Mouse (Mus musculus) heart, embryonic 16.5 days (tissue): ENCODE results near the gene Zfpl1. TPM values are rescaled to one million over a fixed set of nuclear protein-coding genes. Genes with fewer than 3 reads are reported as not detected.
A peak's percentile ranks its signal among the peaks of the same experiment; 100 is the strongest.

ENCODE experiments used
- ATAC-seq: fragments of 200-750 bp; cut with Nextera tagmentation; replicated peaks from 2 replicates; pipeline ENCODE4 v1.8.0; 2017; ENCODE audit warnings: moderate number of reproducible peaks; ENCODE audit not compliant: insufficient read depth, low FRiP score; ENCODE audit errors: extremely low read depth
- H3K27ac ChIP-seq: fragments of 300-500 bp; sonication (generic); 2 replicates; pipeline ENCODE4 v1.5.1; 2014; ENCODE audit warnings: mild to moderate bottlenecking, low read length, control low read depth, moderate library complexity
- H3K27me3 ChIP-seq: fragments of 300-500 bp; sonication (generic); 2 replicates; pipeline ENCODE4 v1.6.1; 2014; ENCODE audit warnings: low read length, mixed read lengths; ENCODE audit not compliant: control insufficient read depth, insufficient read depth
- H3K36me3 ChIP-seq: fragments of 300-500 bp; sonication (generic); 2 replicates; pipeline ENCODE4 v1.6.1; 2014; ENCODE audit not compliant: control insufficient read depth, insufficient read depth
- H3K4me1 ChIP-seq: fragments of 300-500 bp; sonication (generic); 2 replicates; pipeline ENCODE4 v1.6.1; 2014; ENCODE audit warnings: low read length, mixed read lengths; ENCODE audit not compliant: control insufficient read depth, insufficient read depth
- H3K4me2 ChIP-seq: fragments of 300-500 bp; sonication (generic); 2 replicates; pipeline ENCODE4 v1.6.1; 2014; ENCODE audit warnings: low read depth, mild to moderate bottlenecking, control low read depth, low read length
- H3K4me3 ChIP-seq: fragments of 300-500 bp; sonication (generic); 2 replicates; pipeline ENCODE4 v1.5.1; 2014; ENCODE audit warnings: mild to moderate bottlenecking, control low read depth, low read length
- H3K9ac ChIP-seq: fragments of 300-500 bp; sonication (generic); 2 replicates; pipeline ENCODE4 v1.6.1; 2014; ENCODE audit warnings: low read length, control low read depth
- H3K9me3 ChIP-seq: fragments of 300-500 bp; sonication (generic); replicated peaks from 2 replicates; pipeline ENCODE4 v1.6.1; 2016; ENCODE audit warnings: low read length; ENCODE audit not compliant: control insufficient read depth
- WGBS: fragments of 180-500 bp; shearing (Covaris S2); extraction: QIAGEN DNeasy Blood & Tissue Kit; methylation state at CpG from one replicate; pipeline ENCODE4 v1.1.7; 2014; 5-methylcytosine and 5-hydroxymethylcytosine counted together
- polyA plus RNA-seq: library from polyadenylated mRNA; unstranded; fragments of >200 nt; fragmentation: Nextera tagmentation; extraction: Ambion mirVana; gene quantifications from 2 replicates; pipeline ENCODE4 v1.2.1, GENCODE M21; 2015

Zfpl1 gene
- polyA plus RNA-seq, 1 experiment from 2014 or later = 46.1 TPM

DNA sequence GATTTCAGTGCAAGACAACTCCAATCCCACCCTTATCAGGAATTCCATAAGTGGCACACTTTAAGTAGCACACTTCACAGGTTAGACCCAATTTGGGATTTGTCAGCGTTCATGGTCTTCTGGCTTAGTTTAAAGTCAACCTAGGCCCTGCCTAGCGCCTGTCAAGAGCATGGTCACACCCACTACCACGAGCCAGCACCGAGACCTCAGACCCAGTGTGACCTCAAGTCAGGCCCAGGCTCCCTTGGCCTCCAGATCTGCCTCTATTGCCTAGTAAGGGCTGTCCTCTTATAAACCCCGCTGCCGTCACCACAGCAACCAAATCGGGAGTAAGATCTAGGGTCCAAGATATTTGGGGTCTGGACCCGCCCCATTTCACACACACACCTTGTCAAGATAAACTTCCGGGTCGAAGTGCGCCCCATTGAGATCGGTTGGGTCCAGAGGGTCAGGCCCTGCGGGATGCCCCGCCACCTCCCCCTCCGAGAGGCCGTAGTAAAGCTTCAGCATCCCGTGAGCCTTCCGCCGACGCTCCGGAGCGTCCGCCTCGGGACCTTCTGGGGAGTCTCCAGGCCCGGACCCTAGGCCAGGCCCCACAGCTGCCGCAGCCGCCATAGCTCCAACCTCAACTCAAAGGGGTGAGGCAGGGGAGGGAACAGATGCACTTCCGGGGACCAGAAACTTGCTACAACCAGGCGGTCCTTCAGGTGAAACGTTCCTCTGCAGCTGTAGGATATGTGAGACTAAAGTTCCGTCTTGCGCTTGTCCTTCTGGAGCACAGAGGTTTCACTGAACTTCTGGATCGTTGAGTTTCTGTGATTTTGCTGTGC is 8.0 kb downstream of the Zfpl1 start, which contains the start of gene Vps51:
Gene Vps51 (minus strand): TSS at position 668 of the 830 bp plus-strand sequence.
- H3K9me3 ChIP-seq = no peaks in the 10 kb centered on the region
- H3K4me1 ChIP-seq = peaks cover 7% of the 10 kb centered on the region
- ATAC-seq = peak; percentile 81
- peak within 1 kb of the TSS; percentile 96 for H3K4me2 ChIP-seq
- no peaks in the 10 kb centered on the region for H3K27me3 ChIP-seq
- under 1% methylated on average over 33 of the region's 33 CpGs for WGBS
- H3K36me3 ChIP-seq = peaks cover 16% of the 10 kb centered on the region
- peak within 1 kb of the TSS; percentile 86 for H3K9ac ChIP-seq
- H3K4me3 ChIP-seq = peak within 1 kb of the TSS; percentile 84
- H3K27ac ChIP-seq = peak within 1 kb of the TSS; percentile 78

DNA sequence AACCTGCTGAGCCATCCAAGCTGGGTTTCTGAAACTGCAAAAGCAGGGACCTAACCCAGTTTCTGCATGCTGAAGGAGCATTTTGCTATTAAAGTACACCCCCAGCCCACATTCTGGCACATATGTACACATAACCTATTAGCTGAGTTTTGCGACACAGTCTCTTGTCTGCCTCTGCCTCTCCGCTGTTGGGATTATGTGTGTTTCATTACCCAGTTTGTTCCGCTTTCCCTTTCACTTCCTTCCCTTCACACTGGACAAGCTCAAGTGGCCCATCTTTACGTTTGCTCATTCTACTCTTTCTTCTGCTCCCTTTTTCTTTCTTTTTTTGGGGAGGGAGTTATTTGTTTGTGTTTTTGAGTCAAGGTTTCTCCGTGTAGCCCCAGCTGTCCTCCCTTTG is 10.9 kb downstream of the Zfpl1 start:
- H3K9me3 ChIP-seq = no peaks in the 10 kb centered on the region
- H3K27ac ChIP-seq = no peak overlapping the region
- ATAC-seq = no peak
- no peak overlapping the region for H3K4me2 ChIP-seq
- peaks cover 25% of the 10 kb centered on the region for H3K36me3 ChIP-seq
- 94% methylated on average over 5 of the region's 5 CpGs for WGBS
- peaks cover 7% of the 10 kb centered on the region for H3K4me1 ChIP-seq
- no peaks in the 10 kb centered on the region for H3K27me3 ChIP-seq
- H3K9ac ChIP-seq = no peak overlapping the region
- no peak overlapping the region for H3K4me3 ChIP-seq

DNA sequence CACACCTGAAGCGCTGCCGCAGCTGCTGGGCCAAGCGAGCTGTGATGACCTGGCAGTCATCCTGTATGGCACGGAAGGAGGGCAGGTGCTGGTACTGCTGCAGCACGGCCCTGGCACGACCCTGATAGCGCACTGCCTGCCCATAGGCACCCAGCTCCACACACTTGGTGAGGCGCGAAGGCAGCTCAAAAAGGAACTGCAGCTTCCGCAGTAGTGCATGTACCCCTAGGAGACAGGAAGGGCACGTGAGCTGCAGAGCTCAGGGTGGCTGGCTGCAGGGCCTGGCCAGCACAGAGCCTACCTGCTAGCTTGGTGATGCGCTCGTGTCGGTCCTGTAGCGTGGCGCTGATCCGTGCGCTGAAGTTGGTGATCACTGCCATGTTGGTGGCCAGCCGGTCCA is 13.5 kb downstream of the Zfpl1 start:
- Histone ChIP-seq H3K27ac (no peak overlapping the region), H3K36me3 (peaks cover 25% of the 10 kb centered on the region), H3K4me3 (no peak overlapping the region), H3K9me3 (no peaks in the 10 kb centered on the region), H3K4me2 (no peak overlapping the region), H3K27me3 (no peaks in the 10 kb centered on the region), H3K4me1 (peaks cover 18% of the 10 kb centered on the region), H3K9ac (no peak overlapping the region)
- ATAC-seq = no peak
- 91% methylated on average over 19 of the region's 19 CpGs for WGBS

DNA sequence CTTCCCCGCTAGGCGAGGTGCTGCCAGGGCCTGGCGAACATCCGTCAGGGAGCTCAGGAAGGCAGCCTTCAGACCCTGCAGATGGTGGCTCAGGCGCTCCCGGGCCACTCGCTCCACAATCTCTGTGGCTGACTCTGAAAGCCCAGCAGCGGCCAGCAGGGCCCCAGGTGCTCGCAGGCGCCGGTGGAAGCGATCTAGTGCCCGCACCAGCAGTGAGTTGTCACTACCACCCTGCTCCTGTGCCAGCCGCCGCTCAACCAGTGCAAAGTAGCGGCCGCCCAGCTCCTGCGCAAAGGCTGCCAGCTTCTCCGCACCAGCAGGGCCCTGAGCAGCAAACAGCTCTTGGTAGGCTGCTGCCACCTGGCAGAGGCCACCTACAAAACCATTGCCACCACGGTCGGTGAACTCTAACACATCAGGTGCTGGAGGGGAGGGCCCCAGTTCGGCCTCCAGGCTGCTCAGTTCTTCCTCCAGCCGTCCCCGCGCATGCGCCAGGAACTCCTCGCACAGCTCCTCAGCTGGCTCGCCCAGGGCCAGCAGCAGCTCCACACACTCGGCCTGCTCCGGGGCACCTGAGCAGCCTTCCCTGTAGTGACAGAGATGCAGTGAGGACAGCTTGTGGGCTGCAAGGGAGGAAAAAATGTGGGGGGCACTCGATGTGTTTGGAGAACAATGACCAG is 14.0 kb downstream of the Zfpl1 start:
- Histone ChIP-seq H3K4me1 (peaks cover 14% of the 10 kb centered on the region), H3K9ac (no peak overlapping the region), H3K4me2 (no peak overlapping the region), H3K36me3 (peaks cover 25% of the 10 kb centered on the region), H3K4me3 (no peak overlapping the region), H3K9me3 (no peaks in the 10 kb centered on the region), H3K27ac (no peak overlapping the region), H3K27me3 (no peaks in the 10 kb centered on the region)
- 86% methylated on average over 31 of the region's 31 CpGs for WGBS
- ATAC-seq = no peak

DNA sequence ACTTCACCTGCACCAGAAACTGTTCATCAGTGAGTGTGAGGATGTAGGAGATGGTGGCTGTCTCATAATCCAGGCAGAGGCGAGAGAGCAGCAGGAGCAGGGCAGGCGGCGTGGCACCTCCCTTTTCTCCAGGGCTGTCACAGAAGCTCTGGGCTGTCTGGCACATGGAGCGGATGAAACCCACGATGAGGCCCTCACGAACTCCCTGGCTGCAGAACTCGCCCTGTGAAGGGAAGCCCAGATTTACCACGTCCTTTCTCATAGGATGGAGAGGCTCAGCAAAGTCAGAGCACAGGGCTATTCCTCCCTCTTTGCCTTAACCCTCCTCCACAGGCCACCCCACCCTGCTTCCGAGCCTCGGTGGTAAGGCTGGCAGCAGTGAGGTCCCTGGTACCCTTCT is 14.9 kb downstream of the Zfpl1 start:
- no peak overlapping the region for H3K4me3 ChIP-seq
- no peaks in the 10 kb centered on the region for H3K9me3 ChIP-seq
- peaks cover 25% of the 10 kb centered on the region for H3K36me3 ChIP-seq
- no peak overlapping the region for H3K27ac ChIP-seq
- H3K4me1 ChIP-seq = peaks cover 14% of the 10 kb centered on the region
- ATAC-seq = no peak
- H3K9ac ChIP-seq = no peak overlapping the region
- no peaks in the 10 kb centered on the region for H3K27me3 ChIP-seq
- 85% methylated on average over 10 of the region's 10 CpGs for WGBS
- no peak overlapping the region for H3K4me2 ChIP-seq

DNA sequence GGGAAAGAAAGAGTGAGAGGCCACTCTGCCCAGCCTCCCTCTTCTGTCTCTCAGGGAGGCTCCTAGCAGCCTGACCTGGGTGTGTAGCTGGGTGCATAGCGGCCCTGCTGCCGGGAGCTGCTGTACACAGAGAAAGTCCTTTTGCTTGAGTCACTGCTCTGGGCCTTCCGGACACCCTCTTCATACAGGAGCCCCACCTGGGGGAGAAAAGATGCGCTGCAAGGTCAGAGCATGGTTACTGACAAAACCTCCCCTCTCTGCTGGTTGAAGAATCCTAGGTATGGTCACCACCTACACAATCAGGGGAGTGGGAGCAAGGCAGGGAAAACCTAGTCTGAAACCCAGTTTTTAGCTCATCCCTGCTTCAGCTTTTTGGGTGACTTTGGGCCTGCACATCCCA is 15.8 kb downstream of the Zfpl1 start:
- Histone ChIP-seq H3K4me1 (peaks cover 14% of the 10 kb centered on the region), H3K4me2 (no peak overlapping the region), H3K4me3 (no peak overlapping the region), H3K9ac (no peak overlapping the region), H3K36me3 (peaks cover 25% of the 10 kb centered on the region), H3K27ac (no peak overlapping the region), H3K27me3 (no peaks in the 10 kb centered on the region), H3K9me3 (no peaks in the 10 kb centered on the region)
- no peak for ATAC-seq
- 74% methylated on average over 4 of the region's 4 CpGs for WGBS

DNA sequence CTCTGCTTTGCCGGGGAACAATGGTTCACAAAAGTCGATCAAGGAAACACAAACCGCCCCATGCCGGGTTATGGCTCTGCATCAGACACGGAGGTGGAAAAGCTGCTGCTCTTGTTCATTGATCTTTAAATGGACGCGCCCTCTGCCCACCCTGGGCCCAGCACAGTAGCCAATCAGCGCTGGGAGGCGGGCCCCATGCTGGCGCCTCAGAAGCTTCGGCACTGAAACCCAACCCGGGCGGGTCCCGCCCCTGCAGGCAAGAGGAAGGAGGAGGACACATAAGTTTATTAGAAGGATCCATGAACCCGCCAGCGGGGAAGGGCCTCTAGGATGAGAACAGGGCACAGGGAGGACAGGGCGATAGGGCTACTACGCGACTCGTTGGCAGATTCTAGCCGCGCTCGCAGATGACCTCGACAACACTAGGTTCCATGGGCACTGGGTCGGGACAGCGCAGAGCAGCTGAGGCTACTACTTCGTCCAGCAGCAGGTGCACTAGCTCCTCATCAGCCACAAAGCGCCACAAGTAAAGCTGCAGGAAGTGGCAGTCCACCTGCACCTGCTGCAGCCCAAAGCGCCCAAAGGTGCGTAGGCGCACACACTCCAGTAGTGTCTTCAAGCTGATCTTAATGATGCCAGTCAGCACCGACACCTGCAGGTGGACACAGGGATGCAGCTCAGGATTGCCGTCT is 16.9 kb downstream of the Zfpl1 start, which contains the start of gene Tm7sf2:
Gene Tm7sf2 (minus strand): TSS at position 650 of the 692 bp plus-strand sequence.
- peak within 1 kb of the TSS; percentile 54 for H3K4me3 ChIP-seq
- H3K36me3 ChIP-seq = peaks cover 24% of the 10 kb centered on the region
- no peaks in the 10 kb centered on the region for H3K27me3 ChIP-seq
- peak within 1 kb of the TSS; percentile 73 for H3K9ac ChIP-seq
- 9% methylated on average over 33 of the region's 33 CpGs for WGBS
- peak within 1 kb of the TSS; percentile 38 for H3K27ac ChIP-seq
- ATAC-seq = peak; percentile 92
- H3K9me3 ChIP-seq = no peaks in the 10 kb centered on the region
- H3K4me1 ChIP-seq = peaks cover 16% of the 10 kb centered on the region
- peak within 1 kb of the TSS; percentile 95 for H3K4me2 ChIP-seq

DNA sequence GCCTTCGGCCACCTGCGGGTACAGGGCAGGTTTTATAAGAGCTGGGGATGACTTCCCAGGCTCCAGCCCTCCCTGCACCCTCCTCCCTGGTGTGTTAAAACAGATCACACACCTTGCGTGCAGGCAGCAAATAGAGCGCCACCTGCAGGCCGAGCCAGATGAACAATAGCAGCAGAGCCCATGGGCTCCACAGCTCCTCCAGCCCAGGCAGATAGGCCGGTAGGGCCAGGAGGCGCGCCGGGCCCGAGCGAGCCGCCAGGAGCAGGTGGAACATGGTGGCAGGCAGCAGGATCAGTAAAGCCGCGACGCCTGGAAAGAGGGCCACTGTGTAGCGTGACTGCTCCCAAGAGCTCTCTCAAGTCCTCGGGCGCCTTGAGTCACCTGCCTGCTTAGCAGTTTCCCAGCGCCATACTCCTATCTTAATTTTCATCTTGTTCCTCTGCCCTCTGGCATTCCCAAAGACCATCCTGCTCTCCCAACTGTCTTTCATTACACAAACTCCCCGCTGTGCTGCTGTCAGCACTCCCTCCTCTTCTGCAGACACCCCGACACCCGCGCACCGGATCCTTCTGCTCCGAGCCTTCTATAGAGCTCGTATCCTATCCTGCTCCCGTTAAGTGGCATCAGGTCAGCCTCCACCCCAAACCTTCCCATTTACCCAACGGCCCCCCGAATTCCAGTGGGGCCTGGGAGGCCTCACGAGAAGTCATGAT is 17.6 kb downstream of the Zfpl1 start:
- no peaks in the 10 kb centered on the region for H3K27me3 ChIP-seq
- H3K36me3 ChIP-seq = peaks cover 21% of the 10 kb centered on the region
- peak overlapping the region; percentile 73 for H3K9ac ChIP-seq
- H3K9me3 ChIP-seq = no peaks in the 10 kb centered on the region
- H3K4me2 ChIP-seq = peak overlapping the region; percentile 95
- under 1% methylated on average over 30 of the region's 30 CpGs for WGBS
- H3K27ac ChIP-seq = peak overlapping the region; percentile 21
- ATAC-seq = peak; percentile 33
- peaks cover 23% of the 10 kb centered on the region for H3K4me1 ChIP-seq
- H3K4me3 ChIP-seq = peak overlapping the region; percentile 54
